Mouse (Mus musculus) gastrocnemius, adult 18-20 months (tissue): ENCODE data around the gene Pde8a. TPM values are rescaled to one million over a fixed set of nuclear protein-coding genes. Genes with fewer than 3 reads are reported as not detected.

Experiments used
- DNase-seq: peaks from one replicate; pipeline ENCODE4 v3.0.0; 2021; ENCODE audit warnings: low spot score
- total RNA-seq, 2 experiments: library from RNA; stranded (reverse); gene quantifications; 2 replicates each; pipeline ENCODE4 v1.2.3; 2021

The Pde8a gene
- total RNA-seq, 2 experiments from 2014 or later, result 13.2 to 13.8 TPM

- DNase-seq, result no peak
Observed at GRCm38 (mm10) chr7:81261548-81261947, 48.2 kb downstream of the Pde8a start.

GRCm38 (mm10) chr7:81272908-81273307 is 59.5 kb downstream of the Pde8a start:
- DNase-seq, result no peak

- DNase-seq, result no peak
Observed at GRCm38 (mm10) chr7:81278966-81279365, 65.6 kb downstream of the Pde8a start.

- DNase-seq, result no peak
Observed at GRCm38 (mm10) chr7:81281240-81281639, 67.8 kb downstream of the Pde8a start.

GRCm38 (mm10) chr7:81286456-81286855 is 73.1 kb downstream of the Pde8a start:
- DNase-seq, result no peak

- DNase-seq, result no peak
Observed at GRCm38 (mm10) chr7:81286946-81287345, 73.5 kb downstream of the Pde8a start.

GRCm38 (mm10) chr7:81295169-81295568 is 81.8 kb downstream of the Pde8a start:
- DNase-seq, result no peak

GRCm38 (mm10) chr7:81298206-81298605 is 84.8 kb downstream of the Pde8a start:
- no peak for DNase-seq

GRCm38 (mm10) chr7:81301323-81301722 is 87.9 kb downstream of the Pde8a start:
- no peak for DNase-seq

- peak; percentile 60 for DNase-seq
Observed at GRCm38 (mm10) chr7:81303682-81304081, 90.3 kb downstream of the Pde8a start.

GRCm38 (mm10) chr7:81304100-81304499 is 90.7 kb downstream of the Pde8a start:
- DNase-seq, result no peak

- no peak for DNase-seq
Observed at GRCm38 (mm10) chr7:81304675-81305074, 91.3 kb downstream of the Pde8a start.

GRCm38 (mm10) chr7:81307735-81308134 is 94.3 kb downstream of the Pde8a start:
- no peak for DNase-seq

GRCm38 (mm10) chr7:81309247-81309646 is 95.9 kb downstream of the Pde8a start:
- DNase-seq, result no peak

- no peak for DNase-seq
Observed at GRCm38 (mm10) chr7:81311130-81311529, 97.7 kb downstream of the Pde8a start.

- DNase-seq, result no peak
Observed at GRCm38 (mm10) chr7:81311581-81311980, 98.2 kb downstream of the Pde8a start.

GRCm38 (mm10) chr7:81315583-81315982 is 102.2 kb downstream of the Pde8a start:
- no peak for DNase-seq

- DNase-seq, result no peak
Observed at GRCm38 (mm10) chr7:81319749-81320148, 106.4 kb downstream of the Pde8a start.

- DNase-seq, result no peak
Observed at GRCm38 (mm10) chr7:81321776-81322175, 108.4 kb downstream of the Pde8a start.

GRCm38 (mm10) chr7:81326043-81326442 is 112.6 kb downstream of the Pde8a start:
- DNase-seq, result no peak

GRCm38 (mm10) chr7:81326859-81327258 is 113.5 kb downstream of the Pde8a start:
- no peak for DNase-seq

GRCm38 (mm10) chr7:81327661-81328060 is 114.3 kb downstream of the Pde8a start:
- no peak for DNase-seq

GRCm38 (mm10) chr7:81330767-81331166 is 117.4 kb downstream of the Pde8a start:
- no peak for DNase-seq

GRCm38 (mm10) chr7:81331851-81332250 is 118.5 kb downstream of the Pde8a start:
- DNase-seq, result no peak
